Comparison of ENCODE assay signal across 23 mouse cellular contexts in genomic region chr3:9896303-9896702, GRCm38 (mm10).
"Had no signal": no experiment of that assay in that cellular context is flagged by ENCODE, and none has a peak within 500 bp of the region (broad histone marks: within the 10 kb centered on the region; RNA-seq: fewer than 3 reads in every experiment).

No protein-coding gene starts in this region.

- DNase-seq: kidney, adult 11 months; kidney, adult 8-10 months; kidney, postnatal 10 days; kidney, postnatal 36 days; left cerebral cortex, postnatal 4 days; liver, postnatal 0 days; lung, embryonic 14.5 days; lung, postnatal 10 days; lung, postnatal 36 days; retina, postnatal 1 day; right cerebral cortex, postnatal 25 days had no signal

- H3K36me3 ChIP-seq: intestine, embryonic 15.5 days; kidney, embryonic 15.5 days; limb, embryonic 12.5 days; limb, embryonic 15.5 days; midbrain, embryonic 10.5 days; midbrain, embryonic 13.5 days; neural tube, embryonic 13.5 days had no signal

- ATAC-seq: intestine, embryonic 15.5 days; liver, postnatal 0 days; midbrain, embryonic 13.5 days; midbrain, embryonic 16.5 days had no signal

- H3K27ac ChIP-seq: intestine, embryonic 15.5 days; kidney, embryonic 15.5 days; limb, embryonic 12.5 days; limb, embryonic 15.5 days; liver, embryonic 14.5 days; midbrain, embryonic 10.5 days; midbrain, embryonic 13.5 days; neural tube, embryonic 13.5 days; stomach, postnatal 0 days had no signal

- H3K27me3 ChIP-seq: intestine, embryonic 15.5 days; kidney, embryonic 15.5 days; limb, embryonic 12.5 days; limb, embryonic 15.5 days; megakaryocyte, embryonic 14.5 days; midbrain, embryonic 13.5 days; neural tube, embryonic 13.5 days had no signal

- H3K4me1 ChIP-seq: intestine, embryonic 15.5 days; kidney, embryonic 15.5 days; limb, embryonic 12.5 days; limb, embryonic 15.5 days; neural tube, embryonic 13.5 days had no signal

- H3K4me3 ChIP-seq: intestine, embryonic 15.5 days; kidney, embryonic 15.5 days; limb, embryonic 12.5 days; limb, embryonic 15.5 days; midbrain, embryonic 10.5 days; midbrain, embryonic 13.5 days; myocyte; neural tube, embryonic 13.5 days had no signal
